Mouse (Mus musculus) bone marrow, adult 2 months (tissue): ENCODE data around the gene Gimap8. TPM values are rescaled to one million over a fixed set of nuclear protein-coding genes. Genes with fewer than 3 reads are reported as not detected.
A peak's percentile ranks its signal among the peaks of the same experiment; 100 is the strongest.
"Not testable (repeated sequence)": the region's sequence is repeated elsewhere in the genome, so short reads cannot be mapped to it uniquely, and the experiment has no call there.

Experiments used
- H3K27ac ChIP-seq: fragments of 200-500 bp; 2 replicates; pipeline ENCODE4 v1.5.1; 2012; ENCODE audit warnings: low read depth, mild to moderate bottlenecking, control low read depth, inconsistent platforms, low read length; ENCODE audit not compliant: control insufficient read depth, poor library complexity, insufficient read depth
- H3K4me1 ChIP-seq: fragments of 200-500 bp; 2 replicates; pipeline ENCODE4 v1.6.1; 2011; ENCODE audit warnings: low read length; ENCODE audit not compliant: control insufficient read depth, insufficient read depth
- H3K4me3 ChIP-seq: fragments of 200-500 bp; replicated peaks from 2 replicates; pipeline ENCODE3; 2011; ENCODE audit warnings: mild to moderate bottlenecking, low read depth, low read length, control low read depth; ENCODE audit not compliant: control insufficient read depth
- CTCF ChIP-seq: fragments of 200-500 bp; IDR thresholded peaks from 2 replicates; pipeline ENCODE4 v1.5.1; 2011; ENCODE audit warnings: low read length, control low read depth; ENCODE audit not compliant: control insufficient read depth, insufficient read depth
- POLR2A ChIP-seq: fragments of 200-500 bp; IDR thresholded peaks from 2 replicates; pipeline ENCODE4 v1.6.1; 2011; ENCODE audit warnings: low read depth, mild to moderate bottlenecking, control low read depth, low read length, borderline replicate concordance; ENCODE audit not compliant: control insufficient read depth
- WGBS: fragments of 180-500 bp; shearing (Covaris S2); methylation state at CpG from one replicate; pipeline ENCODE4 v1.1.7; 2018; 5-methylcytosine and 5-hydroxymethylcytosine counted together
- polyA plus RNA-seq: library from polyadenylated mRNA; stranded (reverse); fragments of >200 nt; gene quantifications from 2 replicates; pipeline ENCODE4 v1.2.4, GENCODE M21; 2011; ENCODE audit warnings: low replicate concordance; ENCODE audit not compliant: missing spikeins, insufficient read depth, insufficient read length

The Gimap8 gene
- polyA plus RNA-seq, 1 experiment: 15.1 TPM

GRCm38 (mm10) chr6:48614756-48615155 is 32.3 kb upstream of the Gimap8 start:
- 84% methylated on average over 5 of the region's 5 CpGs for WGBS
- Histone ChIP-seq H3K4me3 (no peak overlapping the region), H3K27ac (no peak overlapping the region), H3K4me1 (no peaks in the 10 kb centered on the region)
- no peak for TF ChIP-seq CTCF
- TF ChIP-seq POLR2A: no peak

- H3K4me3 ChIP-seq: no peak overlapping the region
- TF ChIP-seq POLR2A (no peak), CTCF (no peak)
- no peak overlapping the region; the same call in 1 of the 2 replicates for H3K27ac ChIP-seq
- H3K4me1 ChIP-seq: no peaks in the 10 kb centered on the region; the same call in 1 of the 2 replicates
- 93% methylated on average over 30 of the region's 30 CpGs for WGBS
These were observed 27.0 kb upstream of the Gimap8 start for GRCm38 (mm10) chr6:48620031-48620430.

GRCm38 (mm10) chr6:48622186-48622843 is 24.7 kb upstream of the Gimap8 start:
- H3K4me3 ChIP-seq, H3K27ac ChIP-seq, H3K4me1 ChIP-seq: not testable (repeated sequence)
- WGBS: 83% methylated on average over 8 of the region's 8 CpGs

- Histone ChIP-seq H3K4me3 (no peak overlapping the region), H3K4me1 (no peaks in the 10 kb centered on the region; the same call in 1 of the 2 replicates), H3K27ac (no peak overlapping the region)
- 68% methylated on average over 1 of the region's 1 CpGs for WGBS
- no peak for TF ChIP-seq POLR2A
- TF ChIP-seq CTCF: no peak
These were observed 23.6 kb upstream of the Gimap8 start for GRCm38 (mm10) chr6:48623460-48623859.

- Histone ChIP-seq H3K4me1 (no peaks in the 10 kb centered on the region), H3K27ac (no peak within 1 kb of the TSS), H3K4me3 (peak within 1 kb of the TSS; percentile 11)
- 80% methylated on average over 8 of the region's 8 CpGs for WGBS
- TF ChIP-seq CTCF: no peak
- TF ChIP-seq POLR2A: no peak
These were observed 20.6 kb upstream of the Gimap8 start, which contains the start of gene AI854703 for GRCm38 (mm10) chr6:48626464-48626863. AI854703 (plus strand) TSS chr6:48626764.

- H3K27ac ChIP-seq: no peak overlapping the region
- 2% methylated on average over 32 of the region's 32 CpGs for WGBS
These were observed 20.1 kb upstream of the Gimap8 start for GRCm38 (mm10) chr6:48626984-48627383.

GRCm38 (mm10) chr6:48627511-48627924 is 19.5 kb upstream of the Gimap8 start:
- H3K4me1 ChIP-seq: no peaks in the 10 kb centered on the region
- no peak overlapping the region for H3K4me3 ChIP-seq
- no peak for TF ChIP-seq CTCF
- no peak for TF ChIP-seq POLR2A
- 8% methylated on average over 7 of the region's 7 CpGs for WGBS
- no peak overlapping the region for H3K27ac ChIP-seq

More at GRCm38 (mm10) chr6:48626984-48627383, 20.1 kb upstream of the Gimap8 start:
- Histone ChIP-seq H3K4me3 (peak overlapping the region; percentile 11), H3K4me1 (no peaks in the 10 kb centered on the region)
- no peak for TF ChIP-seq POLR2A
- TF ChIP-seq CTCF: no peak

GRCm38 (mm10) chr6:48628377-48628776 is 18.7 kb upstream of the Gimap8 start:
- Histone ChIP-seq H3K4me3 (no peak overlapping the region), H3K4me1 (no peaks in the 10 kb centered on the region), H3K27ac (no peak overlapping the region)
- TF ChIP-seq POLR2A: no peak
- no peak for TF ChIP-seq CTCF
- 55% methylated on average over 3 of the region's 3 CpGs for WGBS
